Mouse (Mus musculus): ENCODE measurements around the gene Rasal2. TPM values are rescaled to one million over a fixed set of nuclear protein-coding genes. Genes with fewer than 3 reads are reported as not detected.

The Rasal2 gene
- total and polyA plus RNA-seq, 3 experiments, result 1.5 to 3.2 TPM; not detected in 1

DNA sequence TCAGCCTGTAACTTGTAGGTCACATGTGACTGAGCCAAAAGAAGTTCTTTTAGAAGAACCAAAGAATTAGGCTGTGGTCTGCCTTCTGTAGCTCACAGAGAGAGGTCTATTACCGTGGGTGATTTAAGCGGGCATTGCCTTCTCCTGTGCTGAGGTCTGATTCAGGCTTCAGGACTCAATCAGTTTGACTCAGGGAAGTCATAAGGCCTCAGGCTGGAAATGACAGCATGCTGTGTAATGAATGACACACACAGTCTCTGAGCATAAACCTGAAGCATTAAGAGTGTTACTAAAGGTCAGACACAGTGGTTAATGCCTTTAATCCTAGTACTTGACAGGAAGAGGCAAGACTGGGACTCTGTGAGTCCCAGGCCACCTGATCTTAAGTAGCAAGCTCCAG, 31.7 kb downstream of the Rasal2 start:
- TF ChIP-seq POLR2AphosphoS2 (IDR thresholded peaks at IDR 0.05; ENCODE audit: low read length), result no peak
- TF ChIP-seq HCFC1 (IDR thresholded peaks at IDR 0.05; ENCODE audit: low read depth, low read length), result no peak
- no peak for TF ChIP-seq E2F4 (IDR thresholded peaks at IDR 0.05; ENCODE audit: borderline replicate concordance, low read depth, low read length)
- no peak for TF ChIP-seq POLR2A (IDR thresholded peaks at IDR 0.05; ENCODE audit: control insufficient read depth in 1 of 2, insufficient read depth in 1 of 2, low read depth in 1 of 2, low read length in 2 of 2, poor library complexity in 1 of 2)
- no peak for TF ChIP-seq ZNF384 (IDR thresholded peaks at IDR 0.05; ENCODE audit: low read depth, low read length)
- no peak for TF ChIP-seq MXI1 (IDR thresholded peaks at IDR 0.05; ENCODE audit: low read depth, low read length)
- Histone ChIP-seq H3K79me2 (ENCODE audit: control insufficient read depth, insufficient read depth, low read length, poor library complexity) (no peaks in the 10 kb centered on the region), H3K27ac (ENCODE audit: control insufficient read depth, low read depth, low read length) (no peak overlapping the region), H3K36me3 (ENCODE audit: control insufficient read depth in 1 of 2, insufficient read depth in 2 of 2, low read length in 2 of 2) (no peaks in the 10 kb centered on the region), H3K9ac (ENCODE audit: control insufficient read depth, low read depth, low read length, poor library complexity, severe bottlenecking) (no peak overlapping the region), H3K9me3 (replicated peaks; ENCODE audit: insufficient read depth, low read length) (no peaks in the 10 kb centered on the region), H3K27me3 (ENCODE audit: control insufficient read depth in 1 of 2, insufficient read depth in 2 of 2, low read length in 2 of 2) (no peaks in the 10 kb centered on the region), H3K4me1 (ENCODE audit: control insufficient read depth in 1 of 2, insufficient read depth in 2 of 2, low read length in 2 of 2) (no peaks in the 10 kb centered on the region), H3K4me3 (ENCODE audit: control insufficient read depth in 1 of 2, insufficient read depth in 1 of 2, low read depth in 2 of 2, low read length in 2 of 2) (no peak overlapping the region)
- DNase-seq (ENCODE audit: low read depth, low spot score), result peak; percentile 23

DNA sequence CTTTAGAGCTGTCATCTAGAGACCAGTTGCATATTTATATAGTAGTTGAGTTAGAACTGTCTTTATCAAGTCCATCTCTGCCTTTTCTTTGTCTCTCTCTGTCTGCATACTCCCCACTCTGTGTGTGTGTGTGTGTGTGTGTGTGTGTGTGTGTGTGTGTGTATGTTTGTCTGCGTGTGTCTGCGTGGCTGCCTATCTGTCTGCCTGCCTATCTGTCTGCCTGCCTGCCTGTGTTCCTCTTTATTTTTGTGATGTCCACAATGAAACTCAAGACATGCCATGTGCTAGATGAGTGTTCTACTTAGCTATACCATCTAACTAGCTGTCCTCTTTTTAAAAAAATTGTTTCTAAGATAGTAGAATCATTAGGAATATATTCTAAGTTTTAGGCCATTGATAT, 42.0 kb downstream of the Rasal2 start:
- Histone ChIP-seq H3K9me3 (replicated peaks; ENCODE audit: insufficient read depth, low read length) (no peaks in the 10 kb centered on the region), H3K4me3 (ENCODE audit: control insufficient read depth in 1 of 2, insufficient read depth in 1 of 2, low read depth in 2 of 2, low read length in 2 of 2) (no peak overlapping the region), H3K27me3 (ENCODE audit: control insufficient read depth in 1 of 2, insufficient read depth in 2 of 2, low read length in 2 of 2) (no peaks in the 10 kb centered on the region), H3K27ac (ENCODE audit: control insufficient read depth, low read depth, low read length) (no peak overlapping the region), H3K4me1 (ENCODE audit: control insufficient read depth in 1 of 2, insufficient read depth in 2 of 2, low read length in 2 of 2) (peaks cover 0 to 8% of the 10 kb centered on the region in 2 experiments; a peak in 2 of 4 replicates), H3K9ac (ENCODE audit: control insufficient read depth, low read depth, low read length, poor library complexity, severe bottlenecking) (no peak overlapping the region), H3K79me2 (ENCODE audit: control insufficient read depth, insufficient read depth, low read length, poor library complexity) (no peaks in the 10 kb centered on the region), H3K36me3 (ENCODE audit: control insufficient read depth in 1 of 2, insufficient read depth in 2 of 2, low read length in 2 of 2) (peaks cover 0 to 7% of the 10 kb centered on the region in 2 experiments; a peak in 2 of 4 replicates)
- peak; percentile 62 for DNase-seq (ENCODE audit: low read depth, low spot score)
- TF ChIP-seq RCOR1 (IDR thresholded peaks at IDR 0.05; ENCODE audit: low read depth, low read length) (peak; percentile 39; the same call in 1 of the 2 replicates), E2F4 (IDR thresholded peaks at IDR 0.05; ENCODE audit: borderline replicate concordance, low read depth, low read length) (no peak), SMC3 (IDR thresholded peaks at IDR 0.05; ENCODE audit: low read depth, low read length) (no peak), SIN3A (IDR thresholded peaks at IDR 0.05; ENCODE audit: low read length) (0 out of 2 replicates have a peak, but pooled peaks have one; percentile 32), EP300 (IDR thresholded peaks at IDR 0.05; ENCODE audit: low read depth in 1 of 2, low read length in 2 of 2) (peak; percentile 41 to 58; a peak in 2 of 4 replicates), USF1 (IDR thresholded peaks at IDR 0.05; ENCODE audit: low read depth, low read length) (no peak), BHLHE40 (IDR thresholded peaks at IDR 0.05; ENCODE audit: borderline replicate concordance, low read depth, low read length) (no peak), GATA1 (IDR thresholded peaks at IDR 0.05; ENCODE audit: low read depth, low read length) (peak; percentile 33; the same call in 1 of the 2 replicates), MAFK (IDR thresholded peaks at IDR 0.05; ENCODE audit: borderline replicate concordance, low read depth, low read length) (no peak), MYC (IDR thresholded peaks at IDR 0.05; ENCODE audit: low read depth, low read length) (no peak), KAT2A (conservative IDR thresholded peaks at IDR 0.05; ENCODE audit: low read depth, low read length) (no peak), MXI1 (IDR thresholded peaks at IDR 0.05; ENCODE audit: low read depth, low read length) (peak; percentile 50; the same call in 1 of the 2 replicates), GABPA (IDR thresholded peaks at IDR 0.05; ENCODE audit: low read depth, low read length) (no peak), HCFC1 (IDR thresholded peaks at IDR 0.05; ENCODE audit: low read depth, low read length) (no peak), JUND (IDR thresholded peaks at IDR 0.05; ENCODE audit: low read depth, low read length) (no peak), NRF1 (IDR thresholded peaks at IDR 0.05; ENCODE audit: insufficient read depth, low read depth, low read length, poor library complexity, severe bottlenecking) (no peak), MYB (IDR thresholded peaks at IDR 0.05; ENCODE audit: low read depth, low read length) (no peak), TAL1 (IDR thresholded peaks at IDR 0.05; ENCODE audit: low read length) (no peak), ZMIZ1 (IDR thresholded peaks at IDR 0.05; ENCODE audit: low read depth, low read length) (no peak), POLR2A (IDR thresholded peaks at IDR 0.05; ENCODE audit: control insufficient read depth in 1 of 2, insufficient read depth in 1 of 2, low read depth in 1 of 2, low read length in 2 of 2, poor library complexity in 1 of 2) (no peak), CHD2 (IDR thresholded peaks at IDR 0.05; ENCODE audit: low read length) (no peak), ZKSCAN1 (IDR thresholded peaks at IDR 0.05; ENCODE audit: low read depth, low read length) (0 out of 2 replicates have a peak, but pooled peaks have one; percentile 26), TCF12 (IDR thresholded peaks at IDR 0.05; ENCODE audit: low read depth, low read length) (0 out of 2 replicates have a peak, but pooled peaks have one; percentile 35), MAX (IDR thresholded peaks at IDR 0.05; ENCODE audit: low read length) (no peak; the same call in 1 of the 2 replicates), ETS1 (IDR thresholded peaks at IDR 0.05; ENCODE audit: low read depth, low read length) (peak; percentile 58), ZC3H11A (IDR thresholded peaks at IDR 0.05; ENCODE audit: low read depth, low read length) (no peak), MAZ (IDR thresholded peaks at IDR 0.05; ENCODE audit: low read depth, low read length) (no peak), CTCF (IDR thresholded peaks at IDR 0.05 in 2 of 3, conservative IDR thresholded peaks at IDR 0.05 in 1 of 3; ENCODE audit: control insufficient read depth in 1 of 3, insufficient read depth in 1 of 3, low read depth in 2 of 3, low read length in 3 of 3, poor library complexity in 1 of 3, severe bottlenecking in 1 of 3) (no peak), TBP (IDR thresholded peaks at IDR 0.05; ENCODE audit: low read depth, low read length) (peak; percentile 85), RAD21 (IDR thresholded peaks at IDR 0.05; ENCODE audit: low read depth, low read length) (no peak)

Data from MEL (cell line).